Mouse (Mus musculus) cerebellum, postnatal 25 days (tissue): ENCODE results near the gene Zfp575.

Experiments used
- DNase-seq, 2 experiments: peaks; one replicate each; pipeline ENCODE4 v3.0.0; 2021; ENCODE audit warnings: mixed read lengths in 2 of 2

Zfp575 gene

GRCm38 (mm10) chr7:24563191-24563836 is 24.1 kb downstream of the Zfp575 start:
- DNase-seq: no peak

GRCm38 (mm10) chr7:24561450-24561849 is 26.0 kb downstream of the Zfp575 start:
- DNase-seq: no peak

GRCm38 (mm10) chr7:24555786-24556185 is 31.7 kb downstream of the Zfp575 start:
- DNase-seq: no peak

- DNase-seq: no peak
These were observed 35.3 kb downstream of the Zfp575 start for GRCm38 (mm10) chr7:24551985-24552759.

- DNase-seq: peak in 1 of 2 experiments; percentile 38
These were observed 39.9 kb downstream of the Zfp575 start for GRCm38 (mm10) chr7:24547534-24548036.

GRCm38 (mm10) chr7:24546634-24547389 is 40.6 kb downstream of the Zfp575 start:
- peak; percentile 99 to 100 for DNase-seq

GRCm38 (mm10) chr7:24546068-24546614 is 41.3 kb downstream of the Zfp575 start, which contains the start of the genes Pinlyp and Xrcc1:
TSS of gene Pinlyp (minus strand) at chr7:24546118.
TSS of gene Xrcc1 (plus strand) at chr7:24546289.
- peak; percentile 28 to 39 for DNase-seq

GRCm38 (mm10) chr7:24544506-24544905 is 42.9 kb downstream of the Zfp575 start:
- DNase-seq: no peak

- no peak for DNase-seq
These were observed 47.8 kb downstream of the Zfp575 start for GRCm38 (mm10) chr7:24539686-24540085.

GRCm38 (mm10) chr7:24538701-24539100 is 48.7 kb downstream of the Zfp575 start:
- DNase-seq: no peak

- no peak for DNase-seq
These were observed 49.3 kb downstream of the Zfp575 start for GRCm38 (mm10) chr7:24538154-24538553.

GRCm38 (mm10) chr7:24537591-24537990 is 49.9 kb downstream of the Zfp575 start:
- DNase-seq: peak; percentile 83 to 89

GRCm38 (mm10) chr7:24537081-24537480 is 50.4 kb downstream of the Zfp575 start:
- DNase-seq: no peak

GRCm38 (mm10) chr7:24534301-24534700 is 53.1 kb downstream of the Zfp575 start:
- DNase-seq: peak in 1 of 2 experiments; percentile 49
